Mouse (Mus musculus) intestine, embryonic 14.5 days (tissue): Measurements from ENCODE around the gene Klhl3. TPM values are rescaled to one million over a fixed set of nuclear protein-coding genes. Genes with fewer than 3 reads are reported as not detected.

ENCODE experiments used
- ATAC-seq: fragments of 200-750 bp; cut with Nextera tagmentation; replicated peaks from 2 replicates; pipeline ENCODE4 v1.8.0; 2017; ENCODE audit warnings: low read depth, moderate number of reproducible peaks, moderate TSS enrichment, moderate library complexity; ENCODE audit not compliant: low FRiP score, low TSS enrichment
- DNase-seq: peaks from one replicate; pipeline ENCODE4 v3.0.0-alpha.2; 2018; ENCODE audit warnings: low spot score
- H3K27ac ChIP-seq: fragments of 300-500 bp; sonication (generic); 2 replicates; pipeline ENCODE4 v1.5.1; 2014; ENCODE audit warnings: low read depth, mild to moderate bottlenecking, control low read depth
- H3K27me3 ChIP-seq: fragments of 300-500 bp; sonication (generic); replicated peaks from 2 replicates; pipeline ENCODE4 v1.6.1; 2014; ENCODE audit warnings: low read length, control low read depth; ENCODE audit not compliant: control insufficient read depth, insufficient read depth
- H3K36me3 ChIP-seq: fragments of 300-500 bp; sonication (generic); 2 replicates; pipeline ENCODE4 v1.6.1; 2014; ENCODE audit warnings: low read length, control low read depth; ENCODE audit not compliant: control insufficient read depth, insufficient read depth
- H3K4me1 ChIP-seq: fragments of 300-500 bp; sonication (generic); replicated peaks from 2 replicates; pipeline ENCODE4 v1.6.1; 2014; ENCODE audit warnings: low read length, control low read depth, mixed read lengths; ENCODE audit not compliant: control insufficient read depth, insufficient read depth
- H3K4me2 ChIP-seq: fragments of 300-500 bp; sonication (generic); 2 replicates; pipeline ENCODE4 v1.6.1; 2014; ENCODE audit warnings: low read length
- H3K4me3 ChIP-seq: fragments of 300-500 bp; sonication (generic); 2 replicates; pipeline ENCODE4 v1.5.1; 2014; ENCODE audit warnings: low read depth, low read length, control low read depth, mixed read lengths
- H3K9ac ChIP-seq: fragments of 300-500 bp; sonication (generic); 2 replicates; pipeline ENCODE4 v1.6.1; 2014; ENCODE audit warnings: mild to moderate bottlenecking, low read length
- H3K9me3 ChIP-seq: fragments of 300-500 bp; sonication (generic); 2 replicates; pipeline ENCODE4 v1.6.1; 2016; ENCODE audit warnings: low read length, control low read depth; ENCODE audit not compliant: control insufficient read depth
- WGBS: fragments of 180-500 bp; shearing (Covaris S2); extraction: QIAGEN DNeasy Blood & Tissue Kit; methylation state at CpG from one replicate; pipeline ENCODE4 v1.1.7; 2014; 5-methylcytosine and 5-hydroxymethylcytosine counted together
- polyA plus RNA-seq: library from polyadenylated mRNA; unstranded; fragments of >200 nt; fragmentation: Nextera tagmentation; extraction: Ambion mirVana; gene quantifications from 2 replicates; pipeline ENCODE4 v1.2.1, GENCODE M21; 2014

Klhl3 gene
- polyA plus RNA-seq, 1 experiment from 2014 or later, result 3.3 TPM

GRCm38 (mm10) chr13:58116801-58117200 lies 3.4 kb upstream of the Klhl3 start:
- DNase-seq (no peak), ATAC-seq (no peak)
- Histone ChIP-seq H3K4me2 (no peak overlapping the region), H3K9ac (no peak overlapping the region), H3K4me1 (peaks cover 18% of the 10 kb centered on the region), H3K27me3 (no peaks in the 10 kb centered on the region), H3K4me3 (no peak overlapping the region), H3K36me3 (no peaks in the 10 kb centered on the region), H3K27ac (no peak overlapping the region), H3K9me3 (no peaks in the 10 kb centered on the region)
- WGBS, result 88% methylated on average over 2 of the region's 2 CpGs

GRCm38 (mm10) chr13:58115227-58115626 lies 1.8 kb upstream of the Klhl3 start:
- H3K4me2 ChIP-seq, result no peak overlapping the region
- DNase-seq, result peak; percentile 68
- ATAC-seq, result 0 out of 2 replicates have a peak, but pooled peaks have one; percentile 12
- 21% methylated on average over 13 of the region's 13 CpGs for WGBS
- H3K9me3 ChIP-seq, result no peaks in the 10 kb centered on the region
- H3K4me1 ChIP-seq, result peaks cover 18% of the 10 kb centered on the region
- H3K27ac ChIP-seq, result no peak overlapping the region
- H3K36me3 ChIP-seq, result no peaks in the 10 kb centered on the region
- no peaks in the 10 kb centered on the region for H3K27me3 ChIP-seq
- H3K9ac ChIP-seq, result no peak overlapping the region
- H3K4me3 ChIP-seq, result no peak overlapping the region

GRCm38 (mm10) chr13:58112601-58113041 lies 771 bp downstream of the Klhl3 start:
- peak overlapping the region; percentile 62 for H3K4me3 ChIP-seq
- WGBS, result 12% methylated on average over 11 of the region's 11 CpGs
- peak overlapping the region; percentile 59 for H3K9ac ChIP-seq
- H3K27ac ChIP-seq, result 0 out of 2 replicates have a peak overlapping the region, but pooled peaks have one; percentile 69
- ATAC-seq (no peak), DNase-seq (peak; percentile 62)
- H3K9me3 ChIP-seq, result no peaks in the 10 kb centered on the region
- H3K4me2 ChIP-seq, result peak overlapping the region; percentile 90
- H3K36me3 ChIP-seq, result no peaks in the 10 kb centered on the region
- peaks cover 18% of the 10 kb centered on the region for H3K4me1 ChIP-seq
- no peaks in the 10 kb centered on the region for H3K27me3 ChIP-seq

- DNase-seq (no peak), ATAC-seq (no peak)
- H3K27ac ChIP-seq, result no peak overlapping the region
- H3K9me3 ChIP-seq, result no peaks in the 10 kb centered on the region
- peaks cover 18% of the 10 kb centered on the region for H3K4me1 ChIP-seq
- H3K4me2 ChIP-seq, result peak overlapping the region; percentile 90
- no peaks in the 10 kb centered on the region for H3K36me3 ChIP-seq
- no peaks in the 10 kb centered on the region for H3K27me3 ChIP-seq
- peak overlapping the region; percentile 62 for H3K4me3 ChIP-seq
- peak overlapping the region; percentile 59; the same call in 1 of the 2 replicates for H3K9ac ChIP-seq
- WGBS, result 65% methylated on average over 10 of the region's 10 CpGs
Measured at GRCm38 (mm10) chr13:58112191-58112590, 1.2 kb downstream of the Klhl3 start.

- Histone ChIP-seq H3K27me3 (no peaks in the 10 kb centered on the region), H3K4me1 (peaks cover 18% of the 10 kb centered on the region), H3K4me2 (no peak overlapping the region), H3K27ac (no peak overlapping the region), H3K4me3 (no peak overlapping the region), H3K36me3 (no peaks in the 10 kb centered on the region), H3K9ac (no peak overlapping the region), H3K9me3 (no peaks in the 10 kb centered on the region)
- 92% methylated on average over 6 of the region's 6 CpGs for WGBS
- ATAC-seq, result no peak
- no peak for DNase-seq
Measured at GRCm38 (mm10) chr13:58111306-58111705, 2.1 kb downstream of the Klhl3 start.

GRCm38 (mm10) chr13:58090643-58091042 lies 22.7 kb downstream of the Klhl3 start:
- H3K9ac ChIP-seq, result no peak overlapping the region
- no peaks in the 10 kb centered on the region for H3K27me3 ChIP-seq
- no peak overlapping the region for H3K27ac ChIP-seq
- no peaks in the 10 kb centered on the region for H3K36me3 ChIP-seq
- WGBS, result 54% methylated on average over 8 of the region's 8 CpGs
- no peaks in the 10 kb centered on the region for H3K9me3 ChIP-seq
- DNase-seq (no peak), ATAC-seq (no peak)
- no peak overlapping the region for H3K4me3 ChIP-seq
- H3K4me1 ChIP-seq, result no peaks in the 10 kb centered on the region
- H3K4me2 ChIP-seq, result no peak overlapping the region

- no peaks in the 10 kb centered on the region for H3K4me1 ChIP-seq
Measured at GRCm38 (mm10) chr13:58084396-58084795, 29.0 kb downstream of the Klhl3 start.

GRCm38 (mm10) chr13:58083521-58083920 lies 29.9 kb downstream of the Klhl3 start:
- Histone ChIP-seq H3K4me2 (no peak overlapping the region), H3K4me1 (no peaks in the 10 kb centered on the region), H3K27me3 (no peaks in the 10 kb centered on the region), H3K9me3 (no peaks in the 10 kb centered on the region), H3K27ac (no peak overlapping the region), H3K36me3 (no peaks in the 10 kb centered on the region), H3K9ac (no peak overlapping the region), H3K4me3 (no peak overlapping the region)
- ATAC-seq (no peak), DNase-seq (no peak)
- 77% methylated on average over 11 of the region's 11 CpGs for WGBS

More at GRCm38 (mm10) chr13:58084396-58084795, 29.0 kb downstream of the Klhl3 start:
- Histone ChIP-seq H3K9me3 (no peaks in the 10 kb centered on the region), H3K36me3 (no peaks in the 10 kb centered on the region), H3K4me2 (no peak overlapping the region), H3K27me3 (no peaks in the 10 kb centered on the region), H3K4me3 (no peak overlapping the region), H3K9ac (no peak overlapping the region), H3K27ac (no peak overlapping the region)
- 92% methylated on average over 5 of the region's 5 CpGs for WGBS
- ATAC-seq (no peak), DNase-seq (no peak)

- Histone ChIP-seq H3K27me3 (no peaks in the 10 kb centered on the region), H3K9ac (no peak overlapping the region), H3K4me1 (no peaks in the 10 kb centered on the region), H3K27ac (no peak overlapping the region), H3K9me3 (no peaks in the 10 kb centered on the region), H3K36me3 (no peaks in the 10 kb centered on the region), H3K4me2 (no peak overlapping the region), H3K4me3 (no peak overlapping the region)
- 69% methylated on average over 5 of the region's 5 CpGs for WGBS
- ATAC-seq (no peak), DNase-seq (no peak)
Measured at GRCm38 (mm10) chr13:58083048-58083447, 30.3 kb downstream of the Klhl3 start.
